Mouse (Mus musculus): Measurements from ENCODE around the gene Rft1. TPM values are rescaled to one million over a fixed set of nuclear protein-coding genes. Genes with fewer than 3 reads are reported as not detected.
A peak's percentile ranks its signal among the peaks of the same experiment; 100 is the strongest.

Gene Rft1
- polyA plus RNA-seq, 1 experiment = 13.2 TPM

- no peak for TF ChIP-seq POLR2A (IDR thresholded peaks at IDR 0.05; ENCODE audit: extremely low read depth, insufficient read depth, low read length)
- no peak for TF ChIP-seq CTCF (IDR thresholded peaks at IDR 0.05; ENCODE audit: extremely low read depth, insufficient read depth, low read length)
- Histone ChIP-seq H3K4me1 (ENCODE audit: control insufficient read depth, insufficient read depth, low read length) (peaks cover 2% of the 10 kb centered on the region), H3K27ac (ENCODE audit: insufficient read depth, low read length) (no peak overlapping the region), H3K4me3 (ENCODE audit: insufficient read depth, low read length) (no peak overlapping the region)
Observed at GRCm38 (mm10) chr14:30695609-30696008, 41.4 kb downstream of the Rft1 start.

- Histone ChIP-seq H3K27ac (ENCODE audit: insufficient read depth, low read length) (no peak overlapping the region), H3K4me1 (ENCODE audit: control insufficient read depth, insufficient read depth, low read length) (peaks cover 2% of the 10 kb centered on the region), H3K4me3 (ENCODE audit: insufficient read depth, low read length) (no peak overlapping the region)
- TF ChIP-seq CTCF (IDR thresholded peaks at IDR 0.05; ENCODE audit: extremely low read depth, insufficient read depth, low read length) = no peak
- no peak for TF ChIP-seq POLR2A (IDR thresholded peaks at IDR 0.05; ENCODE audit: extremely low read depth, insufficient read depth, low read length)
Observed at GRCm38 (mm10) chr14:30697407-30698052, 43.4 kb downstream of the Rft1 start.

GRCm38 (mm10) chr14:30699656-30700055, 45.5 kb downstream of the Rft1 start:
- Histone ChIP-seq H3K27ac (ENCODE audit: insufficient read depth, low read length) (no peak overlapping the region), H3K4me3 (ENCODE audit: insufficient read depth, low read length) (no peak overlapping the region), H3K4me1 (ENCODE audit: control insufficient read depth, insufficient read depth, low read length) (peaks cover 2% of the 10 kb centered on the region)
- no peak for TF ChIP-seq POLR2A (IDR thresholded peaks at IDR 0.05; ENCODE audit: extremely low read depth, insufficient read depth, low read length)
- peak; percentile 67 for TF ChIP-seq CTCF (IDR thresholded peaks at IDR 0.05; ENCODE audit: extremely low read depth, insufficient read depth, low read length)

- H3K4me3 ChIP-seq (ENCODE audit: insufficient read depth, low read length) = no peak overlapping the region
- no peaks in the 10 kb centered on the region; the same call in 1 of the 2 replicates for H3K4me1 ChIP-seq (ENCODE audit: control insufficient read depth, insufficient read depth, low read length)
- H3K27ac ChIP-seq (ENCODE audit: insufficient read depth, low read length) = no peak overlapping the region
- TF ChIP-seq CTCF (IDR thresholded peaks at IDR 0.05; ENCODE audit: extremely low read depth, insufficient read depth, low read length) = no peak
- TF ChIP-seq POLR2A (IDR thresholded peaks at IDR 0.05; ENCODE audit: extremely low read depth, insufficient read depth, low read length) = no peak
Observed at GRCm38 (mm10) chr14:30702512-30702911, 48.4 kb downstream of the Rft1 start.

GRCm38 (mm10) chr14:30703079-30703478, 48.9 kb downstream of the Rft1 start:
- TF ChIP-seq POLR2A (IDR thresholded peaks at IDR 0.05; ENCODE audit: extremely low read depth, insufficient read depth, low read length) (no peak), CTCF (IDR thresholded peaks at IDR 0.05; ENCODE audit: extremely low read depth, insufficient read depth, low read length) (no peak)
- H3K27ac ChIP-seq (ENCODE audit: insufficient read depth, low read length) = no peak overlapping the region
- no peaks in the 10 kb centered on the region for H3K4me1 ChIP-seq (ENCODE audit: control insufficient read depth, insufficient read depth, low read length)
- no peak overlapping the region for H3K4me3 ChIP-seq (ENCODE audit: insufficient read depth, low read length)

GRCm38 (mm10) chr14:30704098-30704855, 50.1 kb downstream of the Rft1 start:
- Histone ChIP-seq H3K4me3 (ENCODE audit: insufficient read depth, low read length) (no peak overlapping the region), H3K4me1 (ENCODE audit: control insufficient read depth, insufficient read depth, low read length) (no peaks in the 10 kb centered on the region), H3K27ac (ENCODE audit: insufficient read depth, low read length) (no peak overlapping the region)
- TF ChIP-seq CTCF (IDR thresholded peaks at IDR 0.05; ENCODE audit: extremely low read depth, insufficient read depth, low read length) (no peak), POLR2A (IDR thresholded peaks at IDR 0.05; ENCODE audit: extremely low read depth, insufficient read depth, low read length) (no peak)

- TF ChIP-seq POLR2A (IDR thresholded peaks at IDR 0.05; ENCODE audit: extremely low read depth, insufficient read depth, low read length) (no peak), CTCF (IDR thresholded peaks at IDR 0.05; ENCODE audit: extremely low read depth, insufficient read depth, low read length) (no peak)
- Histone ChIP-seq H3K4me3 (ENCODE audit: insufficient read depth, low read length) (no peak overlapping the region), H3K4me1 (ENCODE audit: control insufficient read depth, insufficient read depth, low read length) (no peaks in the 10 kb centered on the region), H3K27ac (ENCODE audit: insufficient read depth, low read length) (no peak overlapping the region)
Observed at GRCm38 (mm10) chr14:30711892-30712291, 57.7 kb downstream of the Rft1 start.

GRCm38 (mm10) chr14:30713769-30714168, 59.6 kb downstream of the Rft1 start:
- TF ChIP-seq POLR2A (IDR thresholded peaks at IDR 0.05; ENCODE audit: extremely low read depth, insufficient read depth, low read length) = no peak
- TF ChIP-seq CTCF (IDR thresholded peaks at IDR 0.05; ENCODE audit: extremely low read depth, insufficient read depth, low read length) = no peak
- no peak overlapping the region for H3K4me3 ChIP-seq (ENCODE audit: insufficient read depth, low read length)
- peaks cover 2% of the 10 kb centered on the region; the same call in 1 of the 2 replicates for H3K4me1 ChIP-seq (ENCODE audit: control insufficient read depth, insufficient read depth, low read length)
- no peak overlapping the region for H3K27ac ChIP-seq (ENCODE audit: insufficient read depth, low read length)

- TF ChIP-seq POLR2A (IDR thresholded peaks at IDR 0.05; ENCODE audit: extremely low read depth, insufficient read depth, low read length) (no peak), CTCF (IDR thresholded peaks at IDR 0.05; ENCODE audit: extremely low read depth, insufficient read depth, low read length) (no peak)
- H3K4me1 ChIP-seq (ENCODE audit: control insufficient read depth, insufficient read depth, low read length) = peaks cover 2% of the 10 kb centered on the region; the same call in 1 of the 2 replicates
- H3K4me3 ChIP-seq (ENCODE audit: insufficient read depth, low read length) = peak within 1 kb of the TSS; percentile 81
- peak within 1 kb of the TSS; percentile 90 for H3K27ac ChIP-seq (ENCODE audit: insufficient read depth, low read length)
Observed at GRCm38 (mm10) chr14:30714799-30715617, 60.8 kb downstream of the Rft1 start, which contains the start of gene Sfmbt1. Gene Sfmbt1, plus strand, starts transcription at chr14:30714849.

Measured in cortical plate, adult 2 months (tissue).